18 mouse cellular contexts compared by ENCODE assay signal in genomic region chr13:111634163-111635160, GRCm38 (mm10). TPM values are rescaled to one million over a fixed set of nuclear protein-coding genes. Genes with fewer than 3 reads are reported as not detected.
DNase-seq lines count a peak whose midpoint lies in the region; ATAC-seq and TF ChIP-seq lines count a peak whose summit lies in the region.
"Had no signal": no experiment of that assay in that cellular context is flagged by ENCODE, and none has a peak within 500 bp of the region (broad histone marks: within the 10 kb centered on the region; RNA-seq: fewer than 3 reads in every experiment).

No protein-coding gene starts in this region.

- no peak overlapping the region for H3K27ac ChIP-seq in heart, embryonic 16.5 days (ENCODE audit: low read length)
- H3K27ac ChIP-seq in heart, embryonic 10.5 days = no peak overlapping the region
- no peak overlapping the region for H3K27ac ChIP-seq in cerebellum, adult 2 months (ENCODE audit: insufficient read depth, low read length)
- H3K27ac ChIP-seq in hindbrain, embryonic 16.5 days (ENCODE audit: low read depth, low read length) = no peak overlapping the region
- H3K27ac ChIP-seq: embryonic facial prominence, embryonic 13.5 days; kidney, postnatal 0 days; midbrain, embryonic 15.5 days had no signal

- no peak overlapping the region for H3K4me3 ChIP-seq in heart, embryonic 16.5 days (ENCODE audit: low read length)
- no peak overlapping the region for H3K4me3 ChIP-seq in heart, embryonic 10.5 days
- H3K4me3 ChIP-seq in cerebellum, adult 2 months (replicated peaks; ENCODE audit: insufficient read depth, low read depth, low read length) = no peak overlapping the region
- H3K4me3 ChIP-seq in hindbrain, embryonic 16.5 days (ENCODE audit: low read length) = no peak overlapping the region
- H3K4me3 ChIP-seq: embryonic facial prominence, embryonic 13.5 days; midbrain, embryonic 15.5 days had no signal

- H3K9me3 ChIP-seq in heart, embryonic 16.5 days (replicated peaks; ENCODE audit: control insufficient read depth, low read length) = no peaks in the 10 kb centered on the region
- no peaks in the 10 kb centered on the region for H3K9me3 ChIP-seq in heart, embryonic 10.5 days
- no peaks in the 10 kb centered on the region for H3K9me3 ChIP-seq in hindbrain, embryonic 16.5 days (ENCODE audit: control insufficient read depth, low read length)
- H3K9me3 ChIP-seq: midbrain, embryonic 15.5 days had no signal

- TF ChIP-seq POLR2A in cerebellum, adult 2 months (IDR thresholded peaks at IDR 0.05; ENCODE audit: borderline replicate concordance, insufficient read depth, low read length) = no peak

- TF ChIP-seq CTCF in cerebellum, adult 2 months (IDR thresholded peaks at IDR 0.05; ENCODE audit: borderline replicate concordance, insufficient read depth, low read depth, low read length) = no peak

- WGBS in heart, embryonic 16.5 days = 73% methylated on average over 16 of the region's 16 CpGs
- 77% methylated on average over 16 of the region's 16 CpGs for WGBS in heart, embryonic 10.5 days
- 85% methylated on average over 16 of the region's 16 CpGs for WGBS in cerebellum, adult 2 months
- WGBS in hindbrain, embryonic 16.5 days = 85% methylated on average over 16 of the region's 16 CpGs

- H3K36me3 ChIP-seq in heart, embryonic 16.5 days (ENCODE audit: control insufficient read depth, insufficient read depth) = no peaks in the 10 kb centered on the region
- no peaks in the 10 kb centered on the region for H3K36me3 ChIP-seq in heart, embryonic 10.5 days
- no peaks in the 10 kb centered on the region for H3K36me3 ChIP-seq in hindbrain, embryonic 16.5 days (ENCODE audit: control insufficient read depth, insufficient read depth, low read length)
- H3K36me3 ChIP-seq: embryonic facial prominence, embryonic 13.5 days; midbrain, embryonic 15.5 days had no signal

- H3K4me2 ChIP-seq in heart, embryonic 16.5 days (ENCODE audit: low read depth, low read length) = no peak overlapping the region
- no peak overlapping the region for H3K4me2 ChIP-seq in hindbrain, embryonic 16.5 days (ENCODE audit: low read length)
- H3K4me2 ChIP-seq: embryonic facial prominence, embryonic 13.5 days; midbrain, embryonic 15.5 days had no signal

- no peaks in the 10 kb centered on the region for H3K27me3 ChIP-seq in heart, embryonic 16.5 days (ENCODE audit: control insufficient read depth, insufficient read depth, low read length)
- H3K27me3 ChIP-seq in heart, embryonic 10.5 days (ENCODE audit: insufficient read depth, poor library complexity, severe bottlenecking) = no peaks in the 10 kb centered on the region
- no peaks in the 10 kb centered on the region for H3K27me3 ChIP-seq in cerebellum, adult 2 months (ENCODE audit: control insufficient read depth, insufficient read depth, low read length)
- no peaks in the 10 kb centered on the region for H3K27me3 ChIP-seq in hindbrain, embryonic 16.5 days (replicated peaks; ENCODE audit: control insufficient read depth, insufficient read depth, low read length)
- H3K27me3 ChIP-seq: embryonic facial prominence, embryonic 13.5 days; midbrain, embryonic 15.5 days; Patski had no signal

- ATAC-seq in heart, embryonic 16.5 days (replicated peaks; ENCODE audit: extremely low read depth, insufficient read depth, low FRiP score) = 0 out of 2 replicates have a peak, but pooled peaks have one; percentile 41
- peak; percentile 74 for ATAC-seq in erythroid progenitor cell, adult 5-6 weeks (replicated peaks; ENCODE audit: low FRiP score, poor library complexity, severe bottlenecking)
- peak; percentile 85 for ATAC-seq in megakaryocyte, adult 5-6 weeks (ENCODE audit: poor library complexity, severe bottlenecking)
- ATAC-seq in hindbrain, embryonic 16.5 days = no peak
- ATAC-seq: midbrain, embryonic 15.5 days; Patski had no signal

- H3K9ac ChIP-seq in heart, embryonic 16.5 days (ENCODE audit: low read length) = no peak overlapping the region
- H3K9ac ChIP-seq in hindbrain, embryonic 16.5 days (ENCODE audit: low read depth, low read length) = no peak overlapping the region
- H3K9ac ChIP-seq: embryonic facial prominence, embryonic 13.5 days; midbrain, embryonic 15.5 days had no signal

- no peaks in the 10 kb centered on the region for H3K4me1 ChIP-seq in heart, embryonic 16.5 days (ENCODE audit: control insufficient read depth, insufficient read depth, low read length)
- no peaks in the 10 kb centered on the region for H3K4me1 ChIP-seq in heart, embryonic 10.5 days
- H3K4me1 ChIP-seq in cerebellum, adult 2 months (ENCODE audit: control insufficient read depth, insufficient read depth, low read length) = no peaks in the 10 kb centered on the region
- H3K4me1 ChIP-seq in hindbrain, embryonic 16.5 days (ENCODE audit: control insufficient read depth, insufficient read depth, low read depth, low read length) = no peaks in the 10 kb centered on the region
- H3K4me1 ChIP-seq: embryonic facial prominence, embryonic 13.5 days; midbrain, embryonic 15.5 days had no signal

- no peak for DNase-seq in heart, embryonic 10.5 days (ENCODE audit: low spot score)
- DNase-seq in thymus, postnatal 10 days (ENCODE audit: low spot score in 2 of 2) = peak; percentile 44 to 46
- DNase-seq in right cerebral cortex, postnatal 14 days = no peak
- no peak for DNase-seq in cerebellum, adult 2 months
- DNase-seq: adrenal gland, postnatal 36 days; cerebellum, adult 9-10 months; lung, adult 2 months had no signal

RNA-seq across cellular contexts. Expression of gene Gm10198, which starts 41.9 kb away (rescaled TPM):
- polyA plus RNA-seq in heart, embryonic 16.5 days (2015; fragmentation: Nextera tagmentation; extraction: Ambion mirVana) = not detected in 2 replicates
- not detected in 2 replicates for polyA plus RNA-seq in heart, embryonic 10.5 days (2016; fragmentation: Nextera tagmentation; extraction: Ambion mirVana)
- total RNA-seq in erythroid progenitor cell, adult 5-6 weeks (2015; ENCODE audit: low replicate concordance) = not detected in 2 replicates
- not detected in 2 replicates for total RNA-seq in erythroid progenitor cell, adult 5-6 weeks (2017; ENCODE audit: low replicate concordance)
- total RNA-seq in megakaryocyte, adult 5-6 weeks (2015) = not detected in 2 replicates
- not detected in 2 replicates for total RNA-seq in megakaryocyte, adult 5-6 weeks (2017)
- not detected in 2 replicates for polyA plus RNA-seq in cerebellum, adult 2 months (2012; rRNA removed)
- polyA plus RNA-seq in hindbrain, embryonic 16.5 days (2015; fragmentation: Nextera tagmentation; extraction: Ambion mirVana) = not detected in 2 replicates
- total RNA-seq: adrenal gland, postnatal 36 days; heart, adult 18-20 months; left cerebral cortex, adult 18-20 months had no signal
- polyA plus RNA-seq: embryonic facial prominence, embryonic 13.5 days; hindbrain, embryonic 11.5 days; kidney, postnatal 0 days; lung, adult 2 months; midbrain, embryonic 15.5 days; Patski had no signal

RNA-seq across cellular contexts. Expression of gene Mier3, which starts 46.3 kb away (rescaled TPM):
- polyA plus RNA-seq in heart, embryonic 16.5 days (2015; fragmentation: Nextera tagmentation; extraction: Ambion mirVana) = 11.7 and 14.0 TPM in 2 replicates
- 14.4 and 15.5 TPM in 2 replicates for polyA plus RNA-seq in heart, embryonic 10.5 days (2016; fragmentation: Nextera tagmentation; extraction: Ambion mirVana)
- 106 and 114 TPM in 2 replicates for total RNA-seq in erythroid progenitor cell, adult 5-6 weeks (2015; ENCODE audit: low replicate concordance)
- total RNA-seq in erythroid progenitor cell, adult 5-6 weeks (2017; ENCODE audit: low replicate concordance) = 166 and 174 TPM in 2 replicates
- 26.3 and 28.0 TPM in 2 replicates for total RNA-seq in megakaryocyte, adult 5-6 weeks (2015)
- total RNA-seq in megakaryocyte, adult 5-6 weeks (2017) = 39.2 and 46.1 TPM in 2 replicates
- polyA plus RNA-seq in cerebellum, adult 2 months (2012; rRNA removed) = 12.5 and 12.7 TPM in 2 replicates
- polyA plus RNA-seq in hindbrain, embryonic 16.5 days (2015; fragmentation: Nextera tagmentation; extraction: Ambion mirVana) = 14.3 and 16.9 TPM in 2 replicates

Comparison
In these comparisons a context has a peak if more than half of its experiments do, and no peak if none do; other contexts are left out.
1. DNase-seq: peak in thymus, postnatal 10 days (2 of 2); none in heart, embryonic 10.5 days (single experiment), right cerebral cortex, postnatal 14 days (single experiment) and cerebellum, adult 2 months (0 of 2).